13 mouse cellular contexts compared by ENCODE assay signal in the genomic region with DNA sequence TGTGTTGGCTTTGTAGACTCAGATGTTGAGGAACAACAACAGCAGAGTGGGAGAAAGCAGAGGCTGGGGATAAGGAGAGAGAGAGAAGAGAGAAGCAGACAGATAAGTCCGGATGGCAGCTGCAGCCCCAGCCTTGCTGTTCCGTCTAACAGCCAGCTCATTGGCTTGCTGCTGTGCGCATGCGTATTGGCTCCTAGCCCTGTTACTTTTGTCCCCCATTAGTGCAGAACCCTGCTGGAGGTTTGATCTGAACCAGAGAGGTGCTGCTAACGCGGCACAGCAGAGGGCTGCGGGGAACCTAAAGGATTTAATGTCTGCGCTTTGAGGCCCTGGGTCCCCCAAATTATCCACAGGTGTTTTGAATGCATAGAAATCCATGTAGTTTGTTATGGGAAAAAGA.
A peak's percentile ranks its signal among the peaks of the same experiment; 100 is the strongest.
DNase-seq lines count a peak whose midpoint lies in the region; TF ChIP-seq lines count a peak whose summit lies in the region.
"Had no signal": no experiment of that assay in that cellular context is flagged by ENCODE, and none has a peak within 500 bp of the region (broad histone marks: within the 10 kb centered on the region; RNA-seq: fewer than 3 reads in every experiment).

No protein-coding gene starts in this region.

- peaks cover 5% of the 10 kb centered on the region; the same call in 1 of the 2 replicates for H3K4me1 ChIP-seq in testis, adult 2 months (ENCODE audit: control insufficient read depth, insufficient read depth, low read length)
- H3K4me1 ChIP-seq: hindbrain, embryonic 12.5 days had no signal

- H3K27me3 ChIP-seq in testis, adult 2 months (ENCODE audit: control insufficient read depth, insufficient read depth, low read length): no peaks in the 10 kb centered on the region
- H3K27me3 ChIP-seq: hindbrain, embryonic 12.5 days; midbrain, embryonic 12.5 days had no signal

- peak overlapping the region; percentile 22; the same call in 1 of the 2 replicates for H3K27ac ChIP-seq in testis, adult 2 months (ENCODE audit: control insufficient read depth, insufficient read depth, low read depth, low read length)
- H3K27ac ChIP-seq: hindbrain, embryonic 12.5 days; midbrain, embryonic 12.5 days had no signal

- peak overlapping the region; percentile 34; the same call in 1 of the 2 replicates for H3K4me3 ChIP-seq in testis, adult 2 months (ENCODE audit: control insufficient read depth, low read depth, low read length)
- H3K4me3 ChIP-seq: hindbrain, embryonic 12.5 days; midbrain, embryonic 12.5 days had no signal

- TF ChIP-seq CTCF in testis, adult 2 months (IDR thresholded peaks at IDR 0.05; ENCODE audit: control insufficient read depth, insufficient read depth, insufficient replicate concordance, low read depth, low read length): no peak

- DNase-seq in adrenal gland, postnatal 36 days: peak; percentile 4 to 8
- DNase-seq in adrenal gland, postnatal 4 days (ENCODE audit: low spot score in 2 of 2): no peak
- peak; percentile 29 to 43 for DNase-seq in layer of hippocampus, postnatal 10 days (ENCODE audit: low spot score in 2 of 2)
- no peak for DNase-seq in layer of hippocampus, adult 11-12 months (ENCODE audit: low spot score)
- DNase-seq in right cerebral cortex, postnatal 10 days (ENCODE audit: low spot score in 2 of 2): peak; percentile 37 to 54
- DNase-seq in right cerebral cortex, adult 18-20 months: no peak
- no peak for DNase-seq in spleen, adult 12 weeks (ENCODE audit: low spot score)
- DNase-seq: cerebellum, adult 9-11 months; kidney, adult 8-10 months; thymus, postnatal 25 days had no signal

- H3K36me3 ChIP-seq in testis, adult 2 months (ENCODE audit: control insufficient read depth, insufficient read depth, low read length): no peaks in the 10 kb centered on the region
- H3K36me3 ChIP-seq: hindbrain, embryonic 12.5 days; midbrain, embryonic 12.5 days had no signal

- TF ChIP-seq POLR2A in testis, adult 2 months (IDR thresholded peaks at IDR 0.05; ENCODE audit: control insufficient read depth, low read depth, low read length): peak; percentile 38; the same call in 1 of the 2 replicates

Comparison
In these comparisons a context has a peak if more than half of its experiments do, and no peak if none do; other contexts are left out.
1. DNase-seq: peak in adrenal gland, postnatal 36 days (2 of 2), layer of hippocampus, postnatal 10 days (2 of 2) and right cerebral cortex, postnatal 10 days (2 of 2); none in adrenal gland, postnatal 4 days (0 of 2), layer of hippocampus, adult 11-12 months (single experiment), right cerebral cortex, adult 18-20 months (single experiment) and spleen, adult 12 weeks (single experiment).